In genomic region chr16:35310551-35311110, GRCm38 (mm10) we compare ENCODE assay signal across 29 mouse cellular contexts. TPM values are rescaled to one million over a fixed set of nuclear protein-coding genes. Genes with fewer than 3 reads are reported as not detected.
DNase-seq lines count a peak whose midpoint lies in the region; ATAC-seq and TF ChIP-seq lines count a peak whose summit lies in the region.
"Had no signal": no experiment of that assay in that cellular context is flagged by ENCODE, and none has a peak within 500 bp of the region (broad histone marks: within the 10 kb centered on the region; RNA-seq: fewer than 3 reads in every experiment).

No protein-coding gene starts in this region.

- H3K36me3 ChIP-seq in kidney, adult 2 months (ENCODE audit: control insufficient read depth, insufficient read depth, low read length): peaks cover 2% of the 10 kb centered on the region; the same call in 1 of the 2 replicates
- peaks cover 18% of the 10 kb centered on the region for H3K36me3 ChIP-seq in kidney, embryonic 15.5 days
- no peaks in the 10 kb centered on the region for H3K36me3 ChIP-seq in lung, postnatal 0 days (ENCODE audit: insufficient read depth, low read length)
- H3K36me3 ChIP-seq in embryonic facial prominence, embryonic 10.5 days (replicated peaks): peaks cover 11% of the 10 kb centered on the region

- H3K9ac ChIP-seq in kidney, embryonic 15.5 days: no peak overlapping the region
- H3K9ac ChIP-seq in lung, postnatal 0 days (replicated peaks; ENCODE audit: low read depth): no peak overlapping the region
- H3K9ac ChIP-seq: embryonic facial prominence, embryonic 13.5 days; forebrain, embryonic 15.5 days; heart, embryonic 13.5 days; limb, embryonic 15.5 days; neural tube, embryonic 12.5 days had no signal

- DNase-seq in kidney, adult 2 months: peak; percentile 21
- DNase-seq in lung, postnatal 0 days (ENCODE audit: low spot score): peak; percentile 73
- no peak for DNase-seq in lung, adult 2 months
- DNase-seq in embryo, embryonic 10.5 days (ENCODE audit: low spot score): peak; percentile 15
- DNase-seq in embryonic facial prominence, embryonic 10.5 days (ENCODE audit: low spot score): peak; percentile 8
- DNase-seq in urinary bladder, adult 18-20 months (ENCODE audit: low spot score in 2 of 2): no peak
- DNase-seq: adrenal gland, postnatal 25 days; B cell, adult 2 months; cerebellum, adult 18-20 months; cerebellum, postnatal 10 days; gastrocnemius, adult 2 months; gastrocnemius, postnatal 36 days; heart, adult 2 months; kidney, postnatal 4 days; left cerebral cortex, postnatal 4 days; right cerebral cortex, adult 18-20 months; thymus, postnatal 4 days had no signal

- TF ChIP-seq POLR2A in kidney, adult 2 months (IDR thresholded peaks at IDR 0.05; ENCODE audit: low read depth, low read length): no peak
- no peak for TF ChIP-seq POLR2A in lung, adult 2 months (IDR thresholded peaks at IDR 0.05; ENCODE audit: borderline replicate concordance, extremely low read depth, low read depth, low read length)

- H3K9me3 ChIP-seq in kidney, embryonic 15.5 days (replicated peaks): no peaks in the 10 kb centered on the region
- no peaks in the 10 kb centered on the region for H3K9me3 ChIP-seq in lung, postnatal 0 days (ENCODE audit: low read length)
- no peaks in the 10 kb centered on the region for H3K9me3 ChIP-seq in embryonic facial prominence, embryonic 10.5 days
- H3K9me3 ChIP-seq: embryonic facial prominence, embryonic 13.5 days; forebrain, embryonic 10.5 days; forebrain, embryonic 15.5 days; heart, embryonic 13.5 days; limb, embryonic 15.5 days; neural tube, embryonic 12.5 days had no signal

- TF ChIP-seq CTCF in kidney, adult 2 months (conservative IDR thresholded peaks at IDR 0.05; ENCODE audit: insufficient read depth, insufficient read length, low read depth, low read length): no peak
- no peak for TF ChIP-seq CTCF in lung, postnatal 0 days (IDR thresholded peaks at IDR 0.05)
- TF ChIP-seq CTCF in lung, adult 2 months (IDR thresholded peaks at IDR 0.05; ENCODE audit: insufficient read depth, low read length): no peak

- no peak for ATAC-seq in kidney, embryonic 15.5 days (replicated peaks; ENCODE audit: low FRiP score)
- peak; percentile 69 for ATAC-seq in lung, postnatal 0 days
- ATAC-seq in megakaryocyte, adult 5-6 weeks (ENCODE audit: poor library complexity, severe bottlenecking): no peak
- ATAC-seq: forebrain, embryonic 15.5 days; hindbrain, postnatal 0 days; intestine, postnatal 0 days had no signal

- 0 out of 2 replicates have a peak, but pooled peaks have one; percentile 12 for TF ChIP-seq EP300 in lung, postnatal 0 days (IDR thresholded peaks at IDR 0.05)

- peaks cover 9% of the 10 kb centered on the region; the same call in 1 of the 2 replicates for H3K4me1 ChIP-seq in kidney, adult 2 months (ENCODE audit: control insufficient read depth, insufficient read depth, low read length)
- H3K4me1 ChIP-seq in kidney, embryonic 15.5 days: no peaks in the 10 kb centered on the region
- peaks cover 6% of the 10 kb centered on the region; the same call in 1 of the 2 replicates for H3K4me1 ChIP-seq in lung, postnatal 0 days (ENCODE audit: insufficient read depth, low read depth, low read length)
- peaks cover 4% of the 10 kb centered on the region; the same call in 1 of the 2 replicates for H3K4me1 ChIP-seq in lung, adult 2 months (ENCODE audit: control insufficient read depth, insufficient read depth, low read length)
- H3K4me1 ChIP-seq in embryonic facial prominence, embryonic 10.5 days: peaks cover 14% of the 10 kb centered on the region
- H3K4me1 ChIP-seq: embryonic facial prominence, embryonic 13.5 days; limb, embryonic 15.5 days; neural tube, embryonic 12.5 days had no signal

- H3K4me2 ChIP-seq in kidney, embryonic 15.5 days: no peak overlapping the region
- H3K4me2 ChIP-seq in lung, postnatal 0 days (replicated peaks; ENCODE audit: low read depth, low read length): no peak overlapping the region
- H3K4me2 ChIP-seq: embryonic facial prominence, embryonic 13.5 days; forebrain, embryonic 15.5 days; heart, embryonic 13.5 days; limb, embryonic 15.5 days; midbrain, embryonic 11.5 days; neural tube, embryonic 12.5 days had no signal

- 29% methylated on average over 2 of the region's 2 CpGs for WGBS in kidney, adult 2 months
- WGBS in kidney, embryonic 15.5 days: 38% methylated on average over 2 of the region's 2 CpGs
- WGBS in lung, postnatal 0 days: 20% methylated on average over 2 of the region's 2 CpGs
- WGBS in lung, adult 2 months: 29% methylated on average over 2 of the region's 2 CpGs
- WGBS in embryonic facial prominence, embryonic 10.5 days: 51% methylated on average over 2 of the region's 2 CpGs

- no peaks in the 10 kb centered on the region for H3K27me3 ChIP-seq in kidney, adult 2 months (replicated peaks; ENCODE audit: control insufficient read depth, insufficient read depth, low read length)
- H3K27me3 ChIP-seq in kidney, embryonic 15.5 days: no peaks in the 10 kb centered on the region
- no peaks in the 10 kb centered on the region for H3K27me3 ChIP-seq in lung, postnatal 0 days (replicated peaks; ENCODE audit: insufficient read depth, low read length)
- no peaks in the 10 kb centered on the region for H3K27me3 ChIP-seq in embryonic facial prominence, embryonic 10.5 days (replicated peaks; ENCODE audit: low read depth, poor library complexity, severe bottlenecking)
- H3K27me3 ChIP-seq: embryonic facial prominence, embryonic 13.5 days; forebrain, embryonic 15.5 days; heart, embryonic 13.5 days; limb, embryonic 15.5 days; neural tube, embryonic 12.5 days had no signal

- H3K27ac ChIP-seq in kidney, adult 2 months (ENCODE audit: insufficient read depth, low read depth, low read length): no peak overlapping the region
- no peak overlapping the region for H3K27ac ChIP-seq in kidney, embryonic 15.5 days
- no peak overlapping the region for H3K27ac ChIP-seq in lung, postnatal 0 days (ENCODE audit: low read length)
- H3K27ac ChIP-seq in embryonic facial prominence, embryonic 10.5 days (replicated peaks): no peak overlapping the region
- H3K27ac ChIP-seq: embryonic facial prominence, embryonic 13.5 days; forebrain, embryonic 10.5 days; gastrocnemius, adult 2 months; heart, adult 2 months; heart, embryonic 13.5 days; hindbrain, postnatal 0 days; limb, embryonic 15.5 days; neural tube, embryonic 12.5 days had no signal

- no peak overlapping the region for H3K4me3 ChIP-seq in kidney, adult 2 months (ENCODE audit: insufficient read depth, low read depth, low read length)
- no peak overlapping the region for H3K4me3 ChIP-seq in kidney, embryonic 15.5 days (replicated peaks)
- H3K4me3 ChIP-seq in lung, postnatal 0 days (ENCODE audit: low read depth, low read length): no peak overlapping the region
- no peak overlapping the region for H3K4me3 ChIP-seq in lung, adult 2 months (replicated peaks; ENCODE audit: extremely low read depth, low read depth, low read length)
- no peak overlapping the region for H3K4me3 ChIP-seq in embryonic facial prominence, embryonic 10.5 days
- H3K4me3 ChIP-seq: embryonic facial prominence, embryonic 13.5 days; forebrain, embryonic 10.5 days; forebrain, embryonic 15.5 days; gastrocnemius, adult 2 months; heart, adult 2 months; heart, embryonic 13.5 days; limb, embryonic 15.5 days; myocyte; neural tube, embryonic 12.5 days had no signal

RNA-seq across cellular contexts. Expression of gene Sec22a, which starts 53.1 kb away (rescaled TPM):
- 24.1 and 26.5 TPM in 2 replicates for polyA plus RNA-seq in kidney, adult 2 months (2012; rRNA removed)
- 48.9 and 51.8 TPM in 2 replicates for polyA plus RNA-seq in kidney, embryonic 15.5 days (2015; fragmentation: Nextera tagmentation; extraction: Ambion mirVana)
- 45.9 and 51.3 TPM in 2 replicates for polyA plus RNA-seq in lung, postnatal 0 days (2015; fragmentation: Nextera tagmentation; extraction: Ambion mirVana)
- polyA plus RNA-seq in lung, adult 2 months (2012; rRNA removed): 13.2 and 23.4 TPM in 2 replicates
- polyA plus RNA-seq in embryonic facial prominence, embryonic 10.5 days (2016; fragmentation: Nextera tagmentation; extraction: Ambion mirVana): 32.3 and 32.4 TPM in 2 replicates
- total RNA-seq in megakaryocyte, adult 5-6 weeks (2015): 5.2 and 10.6 TPM in 2 replicates
- 6.1 and 7.8 TPM in 2 replicates for total RNA-seq in megakaryocyte, adult 5-6 weeks (2017)

Comparison
In these comparisons a context has a peak if more than half of its experiments do, and no peak if none do; other contexts are left out.
1. DNase-seq: peak in kidney, adult 2 months (single experiment), lung, postnatal 0 days (single experiment), embryo, embryonic 10.5 days (single experiment) and embryonic facial prominence, embryonic 10.5 days (single experiment); none in lung, adult 2 months (single experiment) and urinary bladder, adult 18-20 months (0 of 2).